Mouse (Mus musculus): ENCODE data around the gene Klk10. TPM values are rescaled to one million over a fixed set of nuclear protein-coding genes. Genes with fewer than 3 reads are reported as not detected.

Gene Klk10
- total RNA-seq, 2 experiments from 2014 or later = 1.5 to 1.7 TPM

DNA sequence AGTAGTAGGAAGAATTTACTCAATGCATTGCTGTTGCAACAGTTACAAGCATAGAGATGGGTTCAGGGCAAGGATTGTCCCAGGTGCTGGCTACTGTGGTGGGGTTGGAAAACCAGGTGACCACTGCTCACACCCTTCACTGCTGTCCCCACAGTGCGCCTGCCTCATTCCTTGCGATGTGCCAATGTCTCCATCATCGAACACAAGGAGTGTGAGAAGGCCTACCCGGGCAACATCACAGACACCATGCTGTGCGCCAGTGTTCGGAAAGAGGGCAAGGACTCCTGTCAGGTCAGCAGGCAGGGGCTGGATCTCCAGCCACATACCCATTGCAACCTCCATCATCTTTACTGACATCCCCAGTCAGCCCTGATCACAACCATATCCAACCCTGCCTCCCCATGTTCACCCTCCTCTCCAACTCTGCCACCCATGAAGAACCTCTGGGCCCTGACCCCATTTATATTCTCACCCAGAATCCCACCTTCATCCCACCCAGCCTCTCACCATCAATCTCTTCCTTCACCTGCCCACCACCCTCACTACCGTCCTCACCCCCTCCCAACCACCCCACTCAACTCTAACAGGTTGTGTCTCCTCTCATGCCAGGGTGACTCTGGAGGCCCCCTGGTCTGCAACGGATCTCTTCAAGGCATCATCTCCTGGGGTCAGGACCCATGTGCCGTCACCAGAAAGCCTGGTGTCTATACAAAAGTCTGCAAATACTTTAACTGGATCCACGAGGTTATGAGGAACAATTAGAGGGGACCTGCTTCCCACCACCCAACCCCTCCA is 2.5 kb upstream of the Klk10 start:
- TF ChIP-seq CTCF (conservative IDR thresholded peaks at IDR 0.05) = no peak
- H3K4me3 ChIP-seq = no peak overlapping the region
- no peak for DNase-seq (ENCODE audit: low spot score in 2 of 2)
- H3K27ac ChIP-seq = no peak overlapping the region

DNA sequence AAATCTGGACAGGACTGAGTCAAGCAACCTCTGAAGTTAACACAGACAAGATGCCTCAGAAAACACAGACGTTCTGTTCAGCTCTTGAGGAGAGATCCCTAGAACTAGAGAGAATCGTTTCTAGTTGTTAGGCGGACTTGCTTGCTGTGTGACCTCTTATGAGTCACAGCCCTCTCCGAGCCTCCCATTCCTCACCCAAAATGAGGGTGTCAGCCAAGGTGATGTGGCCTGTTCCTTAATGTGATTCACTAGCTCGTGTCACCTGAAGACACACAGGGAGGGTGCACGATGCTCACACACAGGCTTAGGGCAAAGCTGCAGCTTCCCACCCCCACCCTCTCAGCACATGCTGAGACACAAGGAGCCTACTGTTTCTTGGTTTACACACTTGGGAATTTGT is 594 bp upstream of the Klk10 start:
- no peak overlapping the region for H3K4me3 ChIP-seq
- no peak for TF ChIP-seq CTCF (conservative IDR thresholded peaks at IDR 0.05)
- DNase-seq (ENCODE audit: low spot score in 2 of 2) = no peak
- H3K27ac ChIP-seq = peak overlapping the region; percentile 57; the same call in 1 of the 2 replicates

DNA sequence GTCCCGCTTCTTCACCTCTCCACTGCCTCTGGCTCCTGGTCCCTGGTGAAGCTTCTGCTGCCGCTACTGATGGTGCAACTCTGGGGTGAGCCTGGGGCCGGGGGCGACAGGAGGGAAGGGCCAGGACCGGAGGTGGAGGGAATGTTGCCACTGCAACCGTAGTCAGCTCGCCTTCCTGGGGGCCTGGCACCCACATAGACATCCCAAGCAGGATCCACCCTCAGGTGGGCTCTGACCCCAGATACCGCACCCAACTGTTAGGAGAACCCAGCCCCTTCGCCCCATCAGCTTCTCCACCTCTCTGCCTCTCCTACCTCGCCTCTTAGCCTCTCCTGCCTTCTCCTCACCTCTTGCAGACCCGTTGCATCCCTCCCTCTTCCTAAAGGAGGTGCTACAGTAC is 706 bp downstream of the Klk10 start:
- no peak for DNase-seq (ENCODE audit: low spot score in 2 of 2)
- no peak for TF ChIP-seq CTCF (conservative IDR thresholded peaks at IDR 0.05)
- H3K27ac ChIP-seq = no peak overlapping the region
- H3K4me3 ChIP-seq = no peak overlapping the region

DNA sequence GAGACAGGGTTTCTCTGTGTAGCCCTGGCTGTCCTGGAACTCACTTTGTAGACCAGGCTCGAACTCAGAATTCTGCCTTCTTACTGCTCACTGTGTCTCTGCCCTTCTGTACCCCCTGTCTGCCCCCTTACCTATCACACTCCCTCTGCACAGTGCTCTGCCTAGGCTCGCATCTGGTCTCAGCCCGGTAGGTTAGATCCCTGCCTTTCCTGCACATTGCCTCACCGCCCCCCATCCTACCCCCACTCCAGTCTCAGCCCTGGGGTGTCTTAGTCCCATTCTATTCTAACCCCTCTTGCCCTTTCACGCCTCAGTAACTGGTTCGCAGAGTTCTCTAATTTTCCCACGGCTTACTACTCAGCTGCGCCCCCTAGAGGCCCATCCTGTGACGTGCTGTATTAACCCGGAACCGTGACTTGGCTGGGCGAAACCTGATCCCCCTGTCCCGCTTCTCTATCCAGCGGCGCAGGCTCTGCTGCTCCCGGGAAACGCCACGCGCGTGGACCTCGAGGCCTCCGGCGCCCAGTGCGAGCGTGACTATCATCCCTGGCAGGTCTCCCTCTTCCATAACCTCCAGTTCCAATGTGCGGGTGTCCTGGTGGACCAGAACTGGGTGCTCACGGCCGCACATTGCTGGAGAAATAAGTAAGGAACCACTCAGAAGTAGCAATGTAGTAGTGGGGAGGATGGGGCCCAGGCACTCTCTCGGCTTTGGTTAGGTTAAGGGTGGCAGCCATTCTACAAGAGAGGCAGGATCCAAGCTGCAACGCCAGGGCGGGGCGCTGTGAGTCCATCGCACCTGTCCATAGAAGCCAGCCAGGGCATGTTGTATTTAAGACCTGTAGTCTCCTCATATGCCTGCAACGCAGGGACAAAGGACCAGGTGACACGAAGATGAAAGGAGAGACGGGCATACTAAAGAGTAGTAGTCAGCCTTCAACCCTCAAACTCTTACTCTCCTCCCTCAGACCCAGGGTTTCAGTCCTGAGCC is 1.7 kb downstream of the Klk10 start:
- peak; percentile 42 to 76 for DNase-seq (ENCODE audit: low spot score in 2 of 2)
- peak; percentile 81 for TF ChIP-seq CTCF (conservative IDR thresholded peaks at IDR 0.05)
- Histone ChIP-seq H3K27ac (no peak overlapping the region), H3K4me3 (peak overlapping the region; percentile 19; the same call in 1 of the 2 replicates)

DNA sequence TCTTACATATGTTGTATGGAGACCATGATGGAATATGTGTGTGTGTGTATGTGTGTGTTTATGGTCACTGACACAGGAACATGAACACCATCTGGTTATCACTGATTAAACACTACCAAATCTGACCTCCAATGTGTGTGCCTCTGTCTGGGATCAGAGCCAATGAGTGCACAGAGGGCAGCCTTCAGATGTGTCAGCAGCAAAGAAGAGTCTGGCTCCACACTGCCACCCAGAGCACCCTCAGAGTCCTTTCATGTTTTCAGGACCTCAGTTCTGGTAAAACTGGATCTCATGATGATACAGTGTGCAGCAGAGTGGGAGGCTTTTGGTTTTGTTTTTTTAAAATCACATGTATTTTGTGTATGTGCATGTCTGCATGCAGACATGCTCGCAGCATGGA is 4.5 kb downstream of the Klk10 start:
- H3K4me3 ChIP-seq = no peak overlapping the region
- H3K27ac ChIP-seq = 0 out of 2 replicates have a peak overlapping the region, but pooled peaks have one; percentile 18
- TF ChIP-seq CTCF (conservative IDR thresholded peaks at IDR 0.05) = peak; percentile 62
- DNase-seq (ENCODE audit: low spot score in 2 of 2) = no peak

DNA sequence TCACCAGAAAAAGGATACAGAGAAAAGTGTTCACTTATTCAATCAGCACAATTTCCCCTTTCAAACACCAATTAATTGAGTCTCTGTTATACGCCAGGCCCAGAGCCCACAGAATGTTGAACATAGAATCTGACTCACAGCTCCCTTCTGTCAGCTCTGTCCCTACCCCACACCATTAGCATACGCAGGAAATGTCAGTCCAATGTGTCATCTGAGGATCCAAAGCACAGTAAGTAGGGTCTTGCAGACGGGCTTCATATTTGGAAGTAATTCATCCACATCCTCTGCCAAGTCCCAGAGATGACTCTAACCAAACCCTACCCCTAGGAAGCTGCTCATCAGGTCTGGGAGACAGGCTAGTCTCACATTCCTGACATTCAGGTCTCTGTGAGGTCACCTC is 7.3 kb downstream of the Klk10 start:
- DNase-seq (ENCODE audit: low spot score in 2 of 2) = peak in 1 of 2 experiments; percentile 61
- Histone ChIP-seq H3K27ac (no peak overlapping the region; the same call in 1 of the 2 replicates), H3K4me3 (no peak overlapping the region)
- TF ChIP-seq CTCF (conservative IDR thresholded peaks at IDR 0.05) = no peak

DNA sequence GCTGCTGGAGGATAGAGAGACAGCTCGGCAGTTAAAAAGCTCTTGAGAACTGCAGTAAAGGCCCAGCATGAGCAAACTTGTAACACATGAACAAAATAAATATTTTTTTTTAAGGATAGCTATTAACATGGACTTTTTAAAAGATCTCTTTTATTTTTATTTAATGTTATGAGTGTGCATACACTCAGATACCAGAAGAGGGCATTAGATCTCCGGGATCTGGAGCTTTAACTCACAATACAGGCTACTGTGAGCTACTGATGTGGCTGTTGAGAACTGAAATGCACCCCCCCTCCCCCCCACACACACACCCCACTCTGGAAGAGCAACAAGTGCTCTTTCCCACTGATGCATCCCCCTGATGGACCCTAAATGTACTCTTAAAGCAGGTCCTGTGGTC is 8.5 kb downstream of the Klk10 start:
- no peak for DNase-seq (ENCODE audit: low spot score in 2 of 2)
- peak overlapping the region; percentile 28; the same call in 1 of the 2 replicates for H3K27ac ChIP-seq
- H3K4me3 ChIP-seq = no peak overlapping the region
- peak; percentile 72 for TF ChIP-seq CTCF (conservative IDR thresholded peaks at IDR 0.05)

DNA sequence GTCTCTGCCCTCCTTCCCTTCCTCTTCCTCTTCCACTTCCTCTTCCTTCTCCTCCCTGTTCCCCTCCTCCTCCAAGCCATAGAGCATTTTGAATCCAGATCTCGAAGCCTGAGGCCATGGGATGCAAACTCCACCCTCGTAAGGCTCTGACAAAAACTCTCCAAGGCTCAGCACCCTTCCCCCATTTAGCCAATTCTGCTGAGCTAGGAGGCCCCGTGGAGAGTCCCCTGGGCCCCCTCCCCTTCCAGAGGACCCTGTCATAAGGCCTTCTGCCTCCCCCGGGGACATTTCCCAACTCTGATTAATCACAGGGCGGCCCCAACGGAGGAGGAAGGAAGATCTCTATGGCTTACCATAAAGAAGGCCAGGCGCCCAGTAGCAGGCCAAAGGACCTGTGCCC is 10.8 kb downstream of the Klk10 start, which contains the start of gene Klk9:
Klk9 (plus strand) TSS at position 301 of the 400 bp plus-strand sequence.
- DNase-seq (ENCODE audit: low spot score in 2 of 2) = no peak
- no peak for TF ChIP-seq CTCF (conservative IDR thresholded peaks at IDR 0.05)
- no peak within 1 kb of the TSS for H3K27ac ChIP-seq
- H3K4me3 ChIP-seq = no peak within 1 kb of the TSS

DNA sequence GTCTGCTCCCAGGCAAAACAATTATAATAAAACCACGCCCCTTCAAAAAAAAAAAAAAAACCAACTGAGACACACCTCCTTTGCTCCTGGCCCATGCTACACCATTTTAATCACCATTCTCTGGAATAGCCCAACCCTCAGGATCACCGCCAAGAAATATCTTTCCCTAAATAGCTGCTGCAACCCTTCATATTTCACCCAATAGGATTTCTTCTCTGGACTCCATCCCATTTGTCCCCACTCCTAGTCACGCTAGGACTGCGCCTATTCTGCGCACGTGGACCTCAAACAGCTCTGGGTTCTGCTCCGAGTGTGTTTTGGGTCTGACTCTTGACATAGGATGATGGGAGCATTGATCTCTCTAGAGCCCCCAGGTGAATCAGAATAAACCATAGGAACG is 15.5 kb downstream of the Klk10 start:
- no peak for TF ChIP-seq CTCF (conservative IDR thresholded peaks at IDR 0.05)
- Histone ChIP-seq H3K4me3 (peak overlapping the region; percentile 59), H3K27ac (no peak overlapping the region)
- no peak for DNase-seq (ENCODE audit: low spot score in 2 of 2)

DNA sequence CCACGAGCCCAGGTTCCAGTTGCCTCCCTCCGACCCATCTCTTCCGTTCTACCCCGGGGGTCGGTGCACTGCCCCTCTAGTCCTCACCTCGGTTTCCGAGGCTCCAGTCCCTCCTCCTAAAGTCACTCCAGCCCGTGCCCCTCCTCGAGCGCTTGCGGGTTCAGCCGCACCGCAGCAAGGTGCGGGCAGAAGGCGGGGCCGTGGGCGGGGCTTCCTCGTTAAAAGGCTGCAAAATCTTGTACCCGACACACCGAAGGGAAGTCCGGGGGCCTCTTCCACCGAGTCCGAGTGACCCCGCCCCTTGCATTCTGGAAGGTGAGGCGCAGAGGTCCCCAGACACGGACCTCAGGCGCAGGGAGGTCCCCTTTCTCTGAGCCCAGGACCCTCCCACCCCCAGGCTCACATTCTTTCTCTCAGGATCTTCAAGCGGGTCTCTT is 16.5 kb downstream of the Klk10 start, which contains the start of gene Klk8:
Klk8 (plus strand) TSS at position 245 of the 437 bp plus-strand sequence.
- no peak for DNase-seq (ENCODE audit: low spot score in 2 of 2)
- TF ChIP-seq CTCF (conservative IDR thresholded peaks at IDR 0.05) = no peak
- Histone ChIP-seq H3K27ac (peak within 1 kb of the TSS; percentile 43; the same call in 1 of the 2 replicates), H3K4me3 (peak within 1 kb of the TSS; percentile 59)

DNA sequence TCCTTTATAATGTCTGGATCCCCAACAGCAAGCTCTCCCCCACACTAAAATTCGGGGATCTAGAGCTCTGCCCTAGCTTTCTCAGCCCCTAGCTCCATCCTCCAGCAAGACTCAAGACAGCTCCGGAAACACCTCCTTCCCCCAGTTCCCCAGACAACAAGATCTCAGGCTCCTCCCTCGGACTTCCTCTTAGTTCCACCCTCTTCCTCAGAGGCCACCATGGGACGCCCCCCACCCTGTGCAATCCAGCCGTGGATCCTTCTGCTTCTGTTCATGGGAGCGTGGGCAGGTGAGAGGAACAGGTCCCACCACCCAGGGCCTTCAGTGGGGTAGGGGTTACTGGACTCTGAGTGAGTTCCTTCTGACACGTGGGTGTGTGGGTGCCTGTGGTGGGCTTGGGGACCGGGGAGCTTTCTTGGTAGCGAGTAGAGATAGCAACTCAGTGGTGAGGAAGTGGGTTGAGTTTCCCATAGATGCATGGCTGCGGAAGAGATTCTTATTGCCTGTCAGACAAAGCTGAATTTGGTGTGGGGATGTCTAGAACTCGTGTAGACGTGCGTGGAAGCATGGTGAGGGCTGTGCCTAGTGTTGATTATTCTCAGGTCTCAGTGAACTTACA is 17.1 kb downstream of the Klk10 start:
- DNase-seq (ENCODE audit: low spot score in 2 of 2) = no peak
- Histone ChIP-seq H3K27ac (peak overlapping the region; percentile 43; the same call in 1 of the 2 replicates), H3K4me3 (peak overlapping the region; percentile 59)
- no peak for TF ChIP-seq CTCF (conservative IDR thresholded peaks at IDR 0.05)

DNA sequence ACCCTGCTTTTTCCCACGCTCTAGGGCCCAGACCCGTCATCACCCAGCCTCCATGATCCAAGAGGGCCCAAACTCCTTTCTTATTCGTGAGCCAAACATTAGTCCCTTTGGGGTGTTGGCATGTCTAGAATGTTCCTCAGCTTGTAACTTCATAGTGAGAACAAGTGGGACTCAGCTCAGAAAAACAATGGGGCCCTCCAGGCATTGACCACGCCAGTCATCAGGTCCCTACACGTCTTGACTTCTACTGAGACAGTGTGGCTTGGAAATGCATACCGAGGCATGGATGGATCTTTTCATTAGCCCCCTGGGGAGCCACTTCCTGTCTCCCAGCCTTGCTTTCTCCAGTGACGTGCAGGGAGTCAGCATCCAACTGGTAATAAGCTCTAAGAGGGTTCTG is 19.0 kb downstream of the Klk10 start:
- DNase-seq (ENCODE audit: low spot score in 2 of 2) = no peak
- no peak overlapping the region for H3K4me3 ChIP-seq
- H3K27ac ChIP-seq = no peak overlapping the region
- no peak for TF ChIP-seq CTCF (conservative IDR thresholded peaks at IDR 0.05)
